Mouse (Mus musculus) small intestine, adult 2 months (tissue): ENCODE measurements around the gene Tmem239.

Experiments
- CTCF ChIP-seq: fragments of 200-500 bp; IDR thresholded peaks from 2 replicates; pipeline ENCODE4 v1.5.1; 2012; ENCODE audit warnings: low read depth, mild to moderate bottlenecking, control low read depth, inconsistent platforms, low read length, moderate library complexity, mixed read lengths; ENCODE audit not compliant: insufficient replicate concordance, insufficient read length; ENCODE audit errors: extremely low read depth
- POLR2A ChIP-seq: fragments of 200-500 bp; IDR thresholded peaks from 2 replicates; pipeline ENCODE4 v1.6.1; 2012; ENCODE audit warnings: low read depth, mild to moderate bottlenecking, control low read depth, inconsistent platforms, low read length, moderate library complexity

DNA sequence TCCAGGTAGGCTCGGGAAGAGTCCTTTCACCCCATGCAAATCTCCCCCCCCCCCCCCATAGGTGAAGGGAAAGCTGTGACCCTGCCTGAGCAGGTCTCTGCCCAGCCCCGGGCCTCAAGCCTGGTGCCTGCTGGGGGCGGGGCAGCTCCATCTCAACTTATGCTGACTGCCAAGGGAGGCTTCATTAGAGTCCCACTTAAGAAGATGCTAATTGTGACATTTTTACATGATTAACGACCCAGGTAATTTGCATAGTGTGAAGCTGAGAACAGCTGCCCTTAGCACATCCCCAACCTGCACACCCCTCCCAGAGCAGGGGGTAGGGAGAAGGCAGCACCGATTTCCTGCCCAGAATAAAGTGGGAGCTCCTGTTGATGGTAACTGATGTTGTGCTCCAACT lies 47.4 kb upstream of the Tmem239 start:
- TF ChIP-seq POLR2A (no peak), CTCF (no peak)
